Comparison of ENCODE assay signal across 11 mouse cellular contexts in the genomic region with DNA sequence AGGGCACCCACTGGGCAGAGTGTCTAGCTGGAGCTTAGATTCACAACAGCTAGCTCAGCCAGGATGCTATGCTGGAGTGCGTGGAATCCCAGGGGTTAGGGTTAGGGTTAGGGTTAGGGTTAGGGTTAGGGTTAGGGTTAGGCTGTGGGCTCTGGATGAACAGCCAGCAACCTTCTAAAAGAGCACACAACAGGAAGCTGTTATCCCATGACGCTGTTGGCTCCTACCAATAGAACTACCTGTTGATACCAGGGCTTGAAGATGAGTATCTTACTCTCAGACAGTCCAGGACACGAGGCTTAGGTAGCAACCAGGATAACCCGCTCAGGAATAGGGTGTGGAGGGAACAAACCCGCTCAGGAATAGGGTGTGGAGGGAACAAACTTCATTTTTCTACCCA. TPM values are rescaled to one million over a fixed set of nuclear protein-coding genes. Genes with fewer than 3 reads are reported as not detected.
DNase-seq lines count a peak whose midpoint lies in the region; ATAC-seq and TF ChIP-seq lines count a peak whose summit lies in the region.
"Had no signal": no experiment of that assay in that cellular context is flagged by ENCODE, and none has a peak within 500 bp of the region (broad histone marks: within the 10 kb centered on the region; RNA-seq: fewer than 3 reads in every experiment).

No protein-coding gene starts in this region.

- H3K4me2 ChIP-seq in hindbrain, embryonic 12.5 days (replicated peaks), result peak overlapping the region; percentile 45
- no peak overlapping the region; the same call in 1 of the 2 replicates for H3K4me2 ChIP-seq in hindbrain, embryonic 11.5 days (replicated peaks; ENCODE audit: low read depth, low read length)
- H3K4me2 ChIP-seq in midbrain, embryonic 12.5 days (replicated peaks), result peak overlapping the region; percentile 46; the same call in 1 of the 2 replicates
- H3K4me2 ChIP-seq in midbrain, postnatal 0 days (ENCODE audit: low read depth, low read length, poor library complexity, severe bottlenecking), result no peak overlapping the region
- peak overlapping the region; percentile 39; the same call in 1 of the 2 replicates for H3K4me2 ChIP-seq in intestine, embryonic 16.5 days (ENCODE audit: low read depth, low read length)
- H3K4me2 ChIP-seq in stomach, postnatal 0 days (replicated peaks; ENCODE audit: low read depth), result no peak overlapping the region

- no peaks in the 10 kb centered on the region for H3K36me3 ChIP-seq in hindbrain, embryonic 12.5 days
- no peaks in the 10 kb centered on the region for H3K36me3 ChIP-seq in hindbrain, embryonic 11.5 days (ENCODE audit: control insufficient read depth, insufficient read depth, low read length)
- H3K36me3 ChIP-seq in midbrain, embryonic 12.5 days, result no peaks in the 10 kb centered on the region
- no peaks in the 10 kb centered on the region for H3K36me3 ChIP-seq in midbrain, postnatal 0 days (ENCODE audit: insufficient read depth, low read length)
- H3K36me3 ChIP-seq in intestine, embryonic 16.5 days (ENCODE audit: control insufficient read depth, insufficient read depth, low read length), result no peaks in the 10 kb centered on the region
- H3K36me3 ChIP-seq in stomach, postnatal 0 days (ENCODE audit: control insufficient read depth, insufficient read depth, low read length), result no peaks in the 10 kb centered on the region

- H3K4me1 ChIP-seq in hindbrain, embryonic 12.5 days, result peaks cover 11% of the 10 kb centered on the region
- 0 out of 2 replicates have a peak, but pooled peaks cover 3% of the 10 kb centered on the region for H3K4me1 ChIP-seq in hindbrain, embryonic 11.5 days (replicated peaks; ENCODE audit: control insufficient read depth, insufficient read depth, low read length)
- peaks cover 16% of the 10 kb centered on the region for H3K4me1 ChIP-seq in midbrain, embryonic 12.5 days
- H3K4me1 ChIP-seq in midbrain, postnatal 0 days (ENCODE audit: insufficient read depth, low read length), result no peaks in the 10 kb centered on the region
- H3K4me1 ChIP-seq in intestine, embryonic 16.5 days (ENCODE audit: control insufficient read depth, insufficient read depth, low read length), result peaks cover 10% of the 10 kb centered on the region
- peaks cover 3% of the 10 kb centered on the region; the same call in 1 of the 2 replicates for H3K4me1 ChIP-seq in stomach, postnatal 0 days (replicated peaks; ENCODE audit: control insufficient read depth, insufficient read depth)

- ATAC-seq in hindbrain, embryonic 12.5 days (ENCODE audit: low FRiP score), result no peak
- ATAC-seq in hindbrain, embryonic 11.5 days (ENCODE audit: low FRiP score), result no peak; the same call in 1 of the 2 replicates
- ATAC-seq in midbrain, embryonic 12.5 days (ENCODE audit: low FRiP score, low read depth), result no peak
- ATAC-seq in midbrain, postnatal 0 days (ENCODE audit: low FRiP score), result no peak
- peak; percentile 43; the same call in 1 of the 2 replicates for ATAC-seq in intestine, embryonic 16.5 days
- no peak; the same call in 1 of the 2 replicates for ATAC-seq in stomach, postnatal 0 days (ENCODE audit: low FRiP score, low TSS enrichment)

- H3K27me3 ChIP-seq in hindbrain, embryonic 12.5 days, result 0 out of 2 replicates have a peak, but pooled peaks cover 3% of the 10 kb centered on the region
- H3K27me3 ChIP-seq in hindbrain, embryonic 11.5 days (ENCODE audit: control insufficient read depth, insufficient read depth, low read length), result no peaks in the 10 kb centered on the region
- H3K27me3 ChIP-seq in midbrain, embryonic 12.5 days, result no peaks in the 10 kb centered on the region; the same call in 1 of the 2 replicates
- no peaks in the 10 kb centered on the region for H3K27me3 ChIP-seq in midbrain, postnatal 0 days (ENCODE audit: insufficient read depth, low read length)
- H3K27me3 ChIP-seq in intestine, embryonic 16.5 days (replicated peaks; ENCODE audit: control insufficient read depth, insufficient read depth, low read length), result no peaks in the 10 kb centered on the region
- H3K27me3 ChIP-seq in stomach, postnatal 0 days (ENCODE audit: control insufficient read depth, insufficient read depth, low read length), result no peaks in the 10 kb centered on the region

- WGBS in hindbrain, embryonic 12.5 days, result 40% methylated on average over 5 of the region's 5 CpGs
- WGBS in hindbrain, embryonic 11.5 days, result 50% methylated on average over 5 of the region's 5 CpGs
- 41% methylated on average over 5 of the region's 5 CpGs for WGBS in midbrain, embryonic 12.5 days
- WGBS in midbrain, postnatal 0 days, result 39% methylated on average over 5 of the region's 5 CpGs
- WGBS in intestine, embryonic 16.5 days, result 37% methylated on average over 5 of the region's 5 CpGs
- WGBS in stomach, postnatal 0 days, result 38% methylated on average over 5 of the region's 5 CpGs

- H3K9me3 ChIP-seq in hindbrain, embryonic 12.5 days (replicated peaks), result no peaks in the 10 kb centered on the region
- no peaks in the 10 kb centered on the region for H3K9me3 ChIP-seq in hindbrain, embryonic 11.5 days (ENCODE audit: control insufficient read depth, low read length)
- no peaks in the 10 kb centered on the region for H3K9me3 ChIP-seq in midbrain, embryonic 12.5 days
- no peaks in the 10 kb centered on the region for H3K9me3 ChIP-seq in midbrain, postnatal 0 days (ENCODE audit: low read length)
- no peaks in the 10 kb centered on the region for H3K9me3 ChIP-seq in intestine, embryonic 16.5 days (ENCODE audit: control insufficient read depth, low read length)
- H3K9me3 ChIP-seq in stomach, postnatal 0 days (ENCODE audit: control insufficient read depth, low read length), result no peaks in the 10 kb centered on the region

- no peak overlapping the region for H3K27ac ChIP-seq in hindbrain, embryonic 12.5 days
- H3K27ac ChIP-seq in hindbrain, embryonic 11.5 days (ENCODE audit: low read depth, low read length), result no peak overlapping the region
- H3K27ac ChIP-seq in midbrain, embryonic 12.5 days (replicated peaks), result no peak overlapping the region
- H3K27ac ChIP-seq in midbrain, postnatal 0 days (ENCODE audit: low read depth, low read length), result no peak overlapping the region
- no peak overlapping the region for H3K27ac ChIP-seq in intestine, embryonic 16.5 days (ENCODE audit: low read length)
- H3K27ac ChIP-seq in stomach, postnatal 0 days (replicated peaks), result 0 out of 2 replicates have a peak overlapping the region, but pooled peaks have one; percentile 24

- no peak for DNase-seq in hindbrain, embryonic 11.5 days (ENCODE audit: low spot score)
- DNase-seq in midbrain, postnatal 0 days (ENCODE audit: low spot score), result no peak
- no peak for DNase-seq in stomach, postnatal 0 days (ENCODE audit: low spot score)
- DNase-seq in layer of hippocampus, adult 8-10 months (ENCODE audit: low spot score in 2 of 2), result no peak
- DNase-seq in frontal cortex, postnatal 14 days (ENCODE audit: low spot score in 2 of 2), result no peak

- TF ChIP-seq EP300 in stomach, postnatal 0 days (optimal IDR thresholded peaks at IDR 0.05), result no peak

- no peak for TF ChIP-seq CTCF in midbrain, postnatal 0 days (IDR thresholded peaks at IDR 0.05)
- no peak for TF ChIP-seq CTCF in stomach, postnatal 0 days (IDR thresholded peaks at IDR 0.05; ENCODE audit: low read depth)

- H3K9ac ChIP-seq in hindbrain, embryonic 12.5 days, result no peak overlapping the region
- H3K9ac ChIP-seq in hindbrain, embryonic 11.5 days (ENCODE audit: low read depth, low read length), result no peak overlapping the region
- no peak overlapping the region for H3K9ac ChIP-seq in midbrain, embryonic 12.5 days (replicated peaks)
- no peak overlapping the region for H3K9ac ChIP-seq in midbrain, postnatal 0 days (replicated peaks; ENCODE audit: low read length, poor library complexity, severe bottlenecking)
- 0 out of 2 replicates have a peak overlapping the region, but pooled peaks have one; percentile 37 for H3K9ac ChIP-seq in intestine, embryonic 16.5 days (ENCODE audit: low read depth, low read length)
- H3K9ac ChIP-seq in stomach, postnatal 0 days (ENCODE audit: low read length), result no peak overlapping the region

- no peak overlapping the region for H3K4me3 ChIP-seq in hindbrain, embryonic 12.5 days
- no peak overlapping the region for H3K4me3 ChIP-seq in hindbrain, embryonic 11.5 days (ENCODE audit: low read depth, low read length)
- H3K4me3 ChIP-seq in midbrain, embryonic 12.5 days, result no peak overlapping the region
- H3K4me3 ChIP-seq in midbrain, postnatal 0 days (ENCODE audit: low read depth, low read length), result no peak overlapping the region
- H3K4me3 ChIP-seq in intestine, embryonic 16.5 days (ENCODE audit: low read length), result no peak overlapping the region
- H3K4me3 ChIP-seq in stomach, postnatal 0 days (ENCODE audit: low read depth, low read length), result no peak overlapping the region

RNA-seq across cellular contexts. Expression of gene Cryaa, which starts 15.3 kb away (rescaled TPM):
- not detected in 2 replicates for polyA plus RNA-seq in hindbrain, embryonic 12.5 days (2016; fragmentation: Nextera tagmentation; extraction: Ambion mirVana)
- polyA plus RNA-seq in hindbrain, embryonic 11.5 days (2014; fragmentation: Nextera tagmentation; extraction: Ambion mirVana), result not detected in 2 replicates
- 0.18 TPM in 1 of 2 replicates, not detected in the other for polyA plus RNA-seq in midbrain, embryonic 12.5 days (2016; fragmentation: Nextera tagmentation; extraction: Ambion mirVana)
- total RNA-seq in midbrain, postnatal 0 days (2014; rRNA removed), result 1.6 and 1.9 TPM in 2 replicates
- polyA plus RNA-seq in midbrain, postnatal 0 days (2015; fragmentation: Nextera tagmentation; extraction: Ambion mirVana), result 0.37 and 0.39 TPM in 2 replicates
- 0.31 and 0.39 TPM in 2 replicates for polyA plus RNA-seq in intestine, embryonic 16.5 days (2015; fragmentation: Nextera tagmentation; extraction: Ambion mirVana)
- 0.12 and 0.24 TPM in 2 replicates for polyA plus RNA-seq in stomach, postnatal 0 days (2015; fragmentation: Nextera tagmentation; extraction: Ambion mirVana)
- total RNA-seq in layer of hippocampus, adult 8-10 months (2022), result under 1 TPM in 1 of 4 experiments, not detected in 3; 0.52 TPM
- total RNA-seq: gastrocnemius, postnatal 36 days had no signal
- polyA plus RNA-seq: liver, embryonic 16.5 days had no signal

RNA-seq across cellular contexts. Expression of gene U2af1, which starts 34.2 kb away (rescaled TPM):
- polyA plus RNA-seq in hindbrain, embryonic 12.5 days (2016; fragmentation: Nextera tagmentation; extraction: Ambion mirVana), result 293 and 303 TPM in 2 replicates
- 195 and 204 TPM in 2 replicates for polyA plus RNA-seq in hindbrain, embryonic 11.5 days (2014; fragmentation: Nextera tagmentation; extraction: Ambion mirVana)
- 325 TPM in 2 replicates for polyA plus RNA-seq in midbrain, embryonic 12.5 days (2016; fragmentation: Nextera tagmentation; extraction: Ambion mirVana)
- total RNA-seq in midbrain, postnatal 0 days (2014; rRNA removed), result 55.5 and 72.9 TPM in 2 replicates
- polyA plus RNA-seq in midbrain, postnatal 0 days (2015; fragmentation: Nextera tagmentation; extraction: Ambion mirVana), result 182 and 188 TPM in 2 replicates
- 238 and 263 TPM in 2 replicates for polyA plus RNA-seq in intestine, embryonic 16.5 days (2015; fragmentation: Nextera tagmentation; extraction: Ambion mirVana)
- polyA plus RNA-seq in stomach, postnatal 0 days (2015; fragmentation: Nextera tagmentation; extraction: Ambion mirVana), result 155 and 161 TPM in 2 replicates
- total RNA-seq in layer of hippocampus, adult 8-10 months (2022), result 100 to 1,000 TPM; 115 to 134 (median 125) TPM

RNA-seq across cellular contexts. Expression of gene Cbs, which starts 55.9 kb away (rescaled TPM):
- 2.3 and 3.3 TPM in 2 replicates for polyA plus RNA-seq in hindbrain, embryonic 12.5 days (2016; fragmentation: Nextera tagmentation; extraction: Ambion mirVana)
- 0.74 and 2.6 TPM in 2 replicates for polyA plus RNA-seq in hindbrain, embryonic 11.5 days (2014; fragmentation: Nextera tagmentation; extraction: Ambion mirVana)
- 1.2 and 1.3 TPM in 2 replicates for polyA plus RNA-seq in midbrain, embryonic 12.5 days (2016; fragmentation: Nextera tagmentation; extraction: Ambion mirVana)
- 13.3 and 29.6 TPM in 2 replicates for total RNA-seq in midbrain, postnatal 0 days (2014; rRNA removed)
- polyA plus RNA-seq in midbrain, postnatal 0 days (2015; fragmentation: Nextera tagmentation; extraction: Ambion mirVana), result 16.3 and 20.3 TPM in 2 replicates
- polyA plus RNA-seq in intestine, embryonic 16.5 days (2015; fragmentation: Nextera tagmentation; extraction: Ambion mirVana), result 12.2 and 12.5 TPM in 2 replicates
- 0.83 and 1.2 TPM in 2 replicates for polyA plus RNA-seq in stomach, postnatal 0 days (2015; fragmentation: Nextera tagmentation; extraction: Ambion mirVana)
- total RNA-seq in layer of hippocampus, adult 8-10 months (2022), result 10 to 100 TPM; 39.6 to 74.8 (median 49.2) TPM
- total RNA-seq: neutrophil, adult 5-6 weeks had no signal

Comparison
In these comparisons a context has a peak if more than half of its experiments do, and no peak if none do; other contexts are left out.
1. H3K4me2 ChIP-seq: peak in hindbrain, embryonic 12.5 days (single experiment), midbrain, embryonic 12.5 days (single experiment) and intestine, embryonic 16.5 days (single experiment); none in hindbrain, embryonic 11.5 days (single experiment), midbrain, postnatal 0 days (single experiment) and stomach, postnatal 0 days (single experiment).